Mouse (Mus musculus): ENCODE measurements around the gene 1700092M07Rik. TPM values are rescaled to one million over a fixed set of nuclear protein-coding genes. Genes with fewer than 3 reads are reported as not detected.
A peak's percentile ranks its signal among the peaks of the same experiment; 100 is the strongest.

The 1700092M07Rik gene
- total RNA-seq, 2 experiments from 2014 or later = not detected

- no peak for DNase-seq
- Histone ChIP-seq H3K27ac (no peak overlapping the region), H3K4me3 (no peak overlapping the region)
- TF ChIP-seq CTCF (IDR thresholded peaks at IDR 0.05) = peak; percentile 24; the same call in 1 of the 2 replicates
- intact Hi-C loops (cut with DNase I) = no loop called here
Measured at GRCm38 (mm10) chr19:8760757-8761156, 20.2 kb downstream of the 1700092M07Rik start.

- DNase-seq = no peak
- intact Hi-C loops (cut with DNase I) = no loop called here
- Histone ChIP-seq H3K4me3 (no peak overlapping the region), H3K27ac (no peak overlapping the region)
- TF ChIP-seq CTCF (IDR thresholded peaks at IDR 0.05) = no peak
Measured at GRCm38 (mm10) chr19:8763276-8763675, 22.8 kb downstream of the 1700092M07Rik start.

- H3K27ac ChIP-seq = no peak overlapping the region
- TF ChIP-seq CTCF (IDR thresholded peaks at IDR 0.05) = no peak
- intact Hi-C loops (cut with DNase I) = no loop called here
- H3K4me3 ChIP-seq = no peak overlapping the region
- DNase-seq = no peak
Measured at GRCm38 (mm10) chr19:8765562-8765961, 25.0 kb downstream of the 1700092M07Rik start.

- intact Hi-C loops (cut with DNase I) = no loop called here
- peak; percentile 15; the same call in 1 of the 2 replicates for TF ChIP-seq CTCF (IDR thresholded peaks at IDR 0.05)
- peak within 1 kb of the TSS; percentile 90 for H3K27ac ChIP-seq
- peak within 1 kb of the TSS; percentile 76 for H3K4me3 ChIP-seq
- DNase-seq = peak; percentile 88
Measured at GRCm38 (mm10) chr19:8770567-8771270, 30.2 kb downstream of the 1700092M07Rik start, which contains the start of gene Tmem223. Tmem223 (plus strand) TSS chr19:8770996.

- no peak for TF ChIP-seq CTCF (IDR thresholded peaks at IDR 0.05)
- Histone ChIP-seq H3K4me3 (peak overlapping the region; percentile 83), H3K27ac (no peak overlapping the region)
- intact Hi-C loops (cut with DNase I) = no loop called here
- DNase-seq = no peak
Measured at GRCm38 (mm10) chr19:8772996-8773395, 32.5 kb downstream of the 1700092M07Rik start.

- intact Hi-C loops (cut with DNase I) = no loop called here
- DNase-seq = no peak
- Histone ChIP-seq H3K4me3 (peak overlapping the region; percentile 83), H3K27ac (peak overlapping the region; percentile 97; the same call in 1 of the 2 replicates)
- TF ChIP-seq CTCF (IDR thresholded peaks at IDR 0.05) = no peak
Measured at GRCm38 (mm10) chr19:8773409-8773808, 32.9 kb downstream of the 1700092M07Rik start.

GRCm38 (mm10) chr19:8774086-8774835 lies 33.7 kb downstream of the 1700092M07Rik start, which contains the start of gene Tmem179b:
Tmem179b (minus strand) TSS chr19:8774467.
- peak within 1 kb of the TSS; percentile 97 for H3K27ac ChIP-seq
- peak; percentile 30; the same call in 1 of the 2 replicates for TF ChIP-seq CTCF (IDR thresholded peaks at IDR 0.05)
- intact Hi-C loops (cut with DNase I) = no loop called here
- H3K4me3 ChIP-seq = peak within 1 kb of the TSS; percentile 83
- peak; percentile 97 for DNase-seq

GRCm38 (mm10) chr19:8774951-8775421 lies 34.5 kb downstream of the 1700092M07Rik start:
- H3K27ac ChIP-seq = peak overlapping the region; percentile 97
- H3K4me3 ChIP-seq = peak overlapping the region; percentile 83
- intact Hi-C loops (cut with DNase I) = no loop called here
- no peak for TF ChIP-seq CTCF (IDR thresholded peaks at IDR 0.05)
- DNase-seq = no peak

GRCm38 (mm10) chr19:8786008-8786781 lies 45.7 kb downstream of the 1700092M07Rik start, which contains the start of gene Taf6l:
Taf6l (minus strand) TSS chr19:8786417.
- H3K27ac ChIP-seq = peak within 1 kb of the TSS; percentile 92
- intact Hi-C loops (cut with DNase I) = no loop called here
- peak; percentile 94 for DNase-seq
- TF ChIP-seq CTCF (IDR thresholded peaks at IDR 0.05) = peak; percentile 25; the same call in 1 of the 2 replicates
- H3K4me3 ChIP-seq = peak within 1 kb of the TSS; percentile 96

GRCm38 (mm10) chr19:8788521-8788920 lies 48.0 kb downstream of the 1700092M07Rik start:
- intact Hi-C loops (cut with DNase I) = no loop called here
- no peak overlapping the region for H3K27ac ChIP-seq
- DNase-seq = no peak
- H3K4me3 ChIP-seq = no peak overlapping the region
- TF ChIP-seq CTCF (IDR thresholded peaks at IDR 0.05) = no peak

- intact Hi-C loops (cut with DNase I) = no loop called here
- TF ChIP-seq CTCF (IDR thresholded peaks at IDR 0.05) = no peak
- Histone ChIP-seq H3K4me3 (no peak overlapping the region), H3K27ac (no peak overlapping the region)
- DNase-seq = no peak
Measured at GRCm38 (mm10) chr19:8789171-8789570, 48.7 kb downstream of the 1700092M07Rik start.

- intact Hi-C loops (cut with DNase I) = no loop called here
- TF ChIP-seq CTCF (IDR thresholded peaks at IDR 0.05) = no peak
- no peak overlapping the region for H3K27ac ChIP-seq
- no peak overlapping the region for H3K4me3 ChIP-seq
- no peak for DNase-seq
Measured at GRCm38 (mm10) chr19:8790171-8790570, 49.7 kb downstream of the 1700092M07Rik start.

Small RNA genes within 50 kb of the gene (microRNA-seq; reads per million reads assigned to microRNA genes)
- gene Mir6992 = not detected

Other genes starting within 250 kb of the 1700092M07Rik start
- not detected for gene Slc22a8, start 149.5 kb upstream of the 1700092M07Rik start, total RNA-seq (2021)
- not detected for gene Slc22a6, start 122.7 kb upstream of the 1700092M07Rik start, total RNA-seq (2021)
- gene Chrm1, start 76.9 kb upstream of the 1700092M07Rik start, total RNA-seq (2021) = not detected
- gene Slc3a2, start 17.3 kb upstream of the 1700092M07Rik start, total RNA-seq (2021) = 10 to 100 TPM; 33.9 to 35.1 TPM
- gene Wdr74, start 4.9 kb upstream of the 1700092M07Rik start, total RNA-seq (2021) = 10 to 100 TPM; 15.4 to 16.4 TPM
- gene Stx5a, start 695 bp downstream of the 1700092M07Rik start, total RNA-seq (2021) = 10 to 100 TPM; 20.8 to 22.1 TPM
- 10 to 100 TPM; 37.8 to 41.5 TPM for gene Nxf1, start 16.4 kb downstream of the 1700092M07Rik start, total RNA-seq (2021)
- gene Tmem223, start 30.3 kb downstream of the 1700092M07Rik start, total RNA-seq (2021) = 100 to 1,000 TPM in 1 of 2 experiments, 10 to 100 TPM in 1; 77.2 to 118 TPM
- 10 to 100 TPM in 1 of 2 experiments, 1 to 10 TPM in 1; 7.4 to 10.6 TPM for gene Tmem179b, start 33.7 kb downstream of the 1700092M07Rik start, total RNA-seq (2021)
- gene Taf6l, start 45.7 kb downstream of the 1700092M07Rik start, total RNA-seq (2021) = 1 to 10 TPM; 5.2 to 6.7 TPM
- gene Polr2g, start 57.9 kb downstream of the 1700092M07Rik start, total RNA-seq (2021) = 10 to 100 TPM; 35.6 to 42.6 TPM
- gene Zbtb3, start 61.8 kb downstream of the 1700092M07Rik start, total RNA-seq (2021) = 1 to 10 TPM in 1 of 2 experiments, under 1 TPM in 1; 0.82 to 1.1 TPM
- gene Ttc9c, start 78.6 kb downstream of the 1700092M07Rik start, total RNA-seq (2021) = 10 to 100 TPM; 11.9 to 12.6 TPM
- 10 to 100 TPM; 40.1 to 49.4 TPM for gene Hnrnpul2, start 79.3 kb downstream of the 1700092M07Rik start, total RNA-seq (2021)
- not detected for gene AC129217.1, start 89.1 kb downstream of the 1700092M07Rik start, total RNA-seq (2021)
- 10 to 100 TPM; 16.8 to 18.4 TPM for gene Bscl2, start 96.7 kb downstream of the 1700092M07Rik start, total RNA-seq (2021)
- not detected for gene Gng3, start 98.5 kb downstream of the 1700092M07Rik start, total RNA-seq (2021)
- 1 to 10 TPM; 7.3 to 7.8 TPM for gene Lrrn4cl, start 110.0 kb downstream of the 1700092M07Rik start, total RNA-seq (2021)
- gene Ubxn1, start 130.8 kb downstream of the 1700092M07Rik start, total RNA-seq (2021) = 100 to 1,000 TPM; 199 to 235 TPM
- 10 to 100 TPM; 57.7 to 59.0 TPM for gene Uqcc3, start 140.2 kb downstream of the 1700092M07Rik start, total RNA-seq (2021)
- gene Lbhd1, start 143.0 kb downstream of the 1700092M07Rik start, total RNA-seq (2021) = 1 to 10 TPM in 1 of 2 experiments, under 1 TPM in 1; 0.99 to 6.1 TPM
- gene Gm49403, start 143.2 kb downstream of the 1700092M07Rik start, total RNA-seq (2021) = not detected
- gene 1810009A15Rik, start 148.1 kb downstream of the 1700092M07Rik start, total RNA-seq (2021) = 10 to 100 TPM; 11.8 to 13.5 TPM
- gene Gm49416, start 148.2 kb downstream of the 1700092M07Rik start, total RNA-seq (2021) = 1 to 10 TPM in 1 of 2 experiments, under 1 TPM in 1; 0.61 to 5.3 TPM
- gene Ints5, start 152.3 kb downstream of the 1700092M07Rik start, total RNA-seq (2021) = 10 to 100 TPM; 10.6 to 12.5 TPM
- gene Ganab, start 157.4 kb downstream of the 1700092M07Rik start, total RNA-seq (2021) = 10 to 100 TPM; 21.6 to 26.4 TPM
- gene B3gat3, start 179.7 kb downstream of the 1700092M07Rik start, total RNA-seq (2021) = 10 to 100 TPM; 32.2 to 35.7 TPM
- 1 to 10 TPM; 7.3 TPM for gene Rom1, start 188.6 kb downstream of the 1700092M07Rik start, total RNA-seq (2021)
- gene Eml3, start 188.8 kb downstream of the 1700092M07Rik start, total RNA-seq (2021) = 1 to 10 TPM; 3.4 to 6.2 TPM
- gene Mta2, start 201.2 kb downstream of the 1700092M07Rik start, total RNA-seq (2021) = 10 to 100 TPM; 23.5 to 27.2 TPM
- gene Tut1, start 213.1 kb downstream of the 1700092M07Rik start, total RNA-seq (2021) = 10 to 100 TPM in 1 of 2 experiments, 1 to 10 TPM in 1; 7.9 to 10.4 TPM
- 100 to 1,000 TPM; 423 to 463 TPM for gene Eef1g, start 226.3 kb downstream of the 1700092M07Rik start, total RNA-seq (2021)
- 100 to 1,000 TPM; 212 to 217 TPM for gene Ahnak, start 248.6 kb downstream of the 1700092M07Rik start, total RNA-seq (2021)